Mouse (Mus musculus): ENCODE data around the gene Foxj2. TPM values are rescaled to one million over a fixed set of nuclear protein-coding genes. Genes with fewer than 3 reads are reported as not detected.
A peak's percentile ranks its signal among the peaks of the same experiment; 100 is the strongest.

The Foxj2 gene
- polyA plus RNA-seq, 1 experiment from 2014 or later, result 5.5 TPM

GRCm38 (mm10) chr6:122821822-122822221 is 2.1 kb downstream of the Foxj2 start:
- Histone ChIP-seq H3K36me3 (ENCODE audit: insufficient read depth, low read length) (no peaks in the 10 kb centered on the region), H3K4me3 (replicated peaks; ENCODE audit: low read depth, low read length) (no peak overlapping the region), H3K4me1 (replicated peaks; ENCODE audit: insufficient read depth, low read length) (peaks cover 32% of the 10 kb centered on the region), H3K9ac (ENCODE audit: low read depth, low read length) (no peak overlapping the region), H3K27me3 (ENCODE audit: insufficient read depth, low read length) (no peaks in the 10 kb centered on the region), H3K4me2 (ENCODE audit: low read length) (peak overlapping the region; percentile 93), H3K27ac (no peak overlapping the region), H3K9me3 (replicated peaks; ENCODE audit: low read length) (no peaks in the 10 kb centered on the region)
- no peak for ATAC-seq (replicated peaks; ENCODE audit: low FRiP score, low read depth)
- TF ChIP-seq CTCF (IDR thresholded peaks at IDR 0.05; ENCODE audit: low read depth), result no peak
- no peak for DNase-seq (ENCODE audit: low spot score)
- WGBS, result 59% methylated on average over 9 of the region's 9 CpGs

- Histone ChIP-seq H3K9me3 (replicated peaks; ENCODE audit: low read length) (no peaks in the 10 kb centered on the region), H3K4me2 (ENCODE audit: low read length) (no peak overlapping the region), H3K9ac (ENCODE audit: low read depth, low read length) (no peak overlapping the region), H3K27ac (no peak overlapping the region), H3K4me3 (replicated peaks; ENCODE audit: low read depth, low read length) (no peak overlapping the region), H3K4me1 (replicated peaks; ENCODE audit: insufficient read depth, low read length) (peaks cover 32% of the 10 kb centered on the region), H3K36me3 (ENCODE audit: insufficient read depth, low read length) (0 out of 2 replicates have a peak, but pooled peaks cover 2% of the 10 kb centered on the region), H3K27me3 (ENCODE audit: insufficient read depth, low read length) (no peaks in the 10 kb centered on the region)
- ATAC-seq (replicated peaks; ENCODE audit: low FRiP score, low read depth) (no peak), DNase-seq (ENCODE audit: low spot score) (no peak)
- 66% methylated on average over 10 of the region's 10 CpGs for WGBS
- no peak for TF ChIP-seq CTCF (IDR thresholded peaks at IDR 0.05; ENCODE audit: low read depth)
These were observed 4.4 kb downstream of the Foxj2 start for GRCm38 (mm10) chr6:122824086-122824485.

GRCm38 (mm10) chr6:122825166-122825565 is 5.5 kb downstream of the Foxj2 start:
- DNase-seq (ENCODE audit: low spot score) (no peak), ATAC-seq (replicated peaks; ENCODE audit: low FRiP score, low read depth) (no peak)
- WGBS, result 86% methylated on average over 9 of the region's 9 CpGs
- Histone ChIP-seq H3K36me3 (ENCODE audit: insufficient read depth, low read length) (peaks cover 11% of the 10 kb centered on the region; the same call in 1 of the 2 replicates), H3K27me3 (ENCODE audit: insufficient read depth, low read length) (no peaks in the 10 kb centered on the region), H3K27ac (no peak overlapping the region), H3K4me2 (ENCODE audit: low read length) (peak overlapping the region; percentile 71; the same call in 1 of the 2 replicates), H3K4me1 (replicated peaks; ENCODE audit: insufficient read depth, low read length) (peaks cover 32% of the 10 kb centered on the region), H3K9ac (ENCODE audit: low read depth, low read length) (no peak overlapping the region), H3K4me3 (replicated peaks; ENCODE audit: low read depth, low read length) (no peak overlapping the region), H3K9me3 (replicated peaks; ENCODE audit: low read length) (no peaks in the 10 kb centered on the region)
- TF ChIP-seq CTCF (IDR thresholded peaks at IDR 0.05; ENCODE audit: low read depth), result no peak

- peaks cover 25% of the 10 kb centered on the region for H3K4me1 ChIP-seq (replicated peaks; ENCODE audit: insufficient read depth, low read length)
- peak overlapping the region; percentile 71 for H3K4me2 ChIP-seq (ENCODE audit: low read length)
- no peaks in the 10 kb centered on the region for H3K27me3 ChIP-seq (ENCODE audit: insufficient read depth, low read length)
- no peaks in the 10 kb centered on the region for H3K9me3 ChIP-seq (replicated peaks; ENCODE audit: low read length)
- TF ChIP-seq CTCF (IDR thresholded peaks at IDR 0.05; ENCODE audit: low read depth), result no peak
- WGBS, result 2% methylated on average over 28 of the region's 29 CpGs
- H3K9ac ChIP-seq (ENCODE audit: low read depth, low read length), result peak overlapping the region; percentile 5; the same call in 1 of the 2 replicates
- H3K36me3 ChIP-seq (ENCODE audit: insufficient read depth, low read length), result peaks cover 17% of the 10 kb centered on the region; the same call in 1 of the 2 replicates
- peak overlapping the region; percentile 75 for H3K27ac ChIP-seq
- H3K4me3 ChIP-seq (replicated peaks; ENCODE audit: low read depth, low read length), result peak overlapping the region; percentile 37
- peak; percentile 84 for DNase-seq (ENCODE audit: low spot score)
- ATAC-seq (replicated peaks; ENCODE audit: low FRiP score, low read depth), result peak; percentile 85
These were observed 6.4 kb downstream of the Foxj2 start for GRCm38 (mm10) chr6:122825923-122826742.

- WGBS, result 57% methylated on average over 13 of the region's 13 CpGs
- TF ChIP-seq CTCF (IDR thresholded peaks at IDR 0.05; ENCODE audit: low read depth), result peak; percentile 54
- no peak overlapping the region for H3K9ac ChIP-seq (ENCODE audit: low read depth, low read length)
- H3K36me3 ChIP-seq (ENCODE audit: insufficient read depth, low read length), result peaks cover 33% of the 10 kb centered on the region; the same call in 1 of the 2 replicates
- ATAC-seq (replicated peaks; ENCODE audit: low FRiP score, low read depth) (no peak), DNase-seq (ENCODE audit: low spot score) (peak; percentile 20)
- H3K4me3 ChIP-seq (replicated peaks; ENCODE audit: low read depth, low read length), result no peak overlapping the region
- H3K27ac ChIP-seq, result no peak overlapping the region
- peaks cover 14% of the 10 kb centered on the region for H3K4me1 ChIP-seq (replicated peaks; ENCODE audit: insufficient read depth, low read length)
- no peaks in the 10 kb centered on the region for H3K9me3 ChIP-seq (replicated peaks; ENCODE audit: low read length)
- H3K4me2 ChIP-seq (ENCODE audit: low read length), result no peak overlapping the region
- H3K27me3 ChIP-seq (ENCODE audit: insufficient read depth, low read length), result no peaks in the 10 kb centered on the region
These were observed 8.4 kb downstream of the Foxj2 start for GRCm38 (mm10) chr6:122828086-122828485.

- ATAC-seq (replicated peaks; ENCODE audit: low FRiP score, low read depth) (no peak), DNase-seq (ENCODE audit: low spot score) (no peak)
- no peak overlapping the region for H3K4me2 ChIP-seq (ENCODE audit: low read length)
- H3K27ac ChIP-seq, result no peak overlapping the region
- WGBS, result 78% methylated on average over 7 of the region's 7 CpGs
- no peak overlapping the region for H3K9ac ChIP-seq (ENCODE audit: low read depth, low read length)
- H3K27me3 ChIP-seq (ENCODE audit: insufficient read depth, low read length), result no peaks in the 10 kb centered on the region
- no peak overlapping the region for H3K4me3 ChIP-seq (replicated peaks; ENCODE audit: low read depth, low read length)
- TF ChIP-seq CTCF (IDR thresholded peaks at IDR 0.05; ENCODE audit: low read depth), result no peak
- no peaks in the 10 kb centered on the region for H3K9me3 ChIP-seq (replicated peaks; ENCODE audit: low read length)
- H3K4me1 ChIP-seq (replicated peaks; ENCODE audit: insufficient read depth, low read length), result no peaks in the 10 kb centered on the region
- peaks cover 71% of the 10 kb centered on the region for H3K36me3 ChIP-seq (ENCODE audit: insufficient read depth, low read length)
These were observed 13.2 kb downstream of the Foxj2 start for GRCm38 (mm10) chr6:122832880-122833279.

All from kidney, postnatal 0 days (tissue).